Mouse (Mus musculus): Measurements from ENCODE around the gene Sap25. TPM values are rescaled to one million over a fixed set of nuclear protein-coding genes. Genes with fewer than 3 reads are reported as not detected.

Sap25 gene
- total and polyA plus RNA-seq, 2 experiments from 2014 or later: 3.7 to 5.2 TPM

- 93% methylated on average over 10 of the region's 10 CpGs for WGBS
- Histone ChIP-seq H3K9me3 (ENCODE audit: low read length) (no peaks in the 10 kb centered on the region), H3K9ac (replicated peaks; ENCODE audit: low read length) (no peak overlapping the region), H3K4me2 (ENCODE audit: low read depth, low read length) (no peak overlapping the region), H3K4me1 (ENCODE audit: insufficient read depth, low read length) (no peaks in the 10 kb centered on the region), H3K36me3 (ENCODE audit: insufficient read depth, low read length) (peaks cover 7% of the 10 kb centered on the region; the same call in 1 of the 2 replicates), H3K4me3 (ENCODE audit: low read length) (no peak overlapping the region), H3K27me3 (ENCODE audit: insufficient read depth, low read length) (no peaks in the 10 kb centered on the region), H3K27ac (no peak overlapping the region)
- no peak for ATAC-seq
- no peak for TF ChIP-seq CTCF (IDR thresholded peaks at IDR 0.05; ENCODE audit: low read depth)
- DNase-seq (ENCODE audit: low spot score): no peak
Observed at GRCm38 (mm10) chr5:137653366-137653765, 12.2 kb downstream of the Sap25 start.

- Histone ChIP-seq H3K4me3 (ENCODE audit: low read length) (no peak overlapping the region), H3K27me3 (ENCODE audit: insufficient read depth, low read length) (no peaks in the 10 kb centered on the region), H3K9ac (replicated peaks; ENCODE audit: low read length) (no peak overlapping the region), H3K9me3 (ENCODE audit: low read length) (no peaks in the 10 kb centered on the region), H3K36me3 (ENCODE audit: insufficient read depth, low read length) (peaks cover 9% of the 10 kb centered on the region; the same call in 1 of the 2 replicates), H3K4me1 (ENCODE audit: insufficient read depth, low read length) (no peaks in the 10 kb centered on the region), H3K4me2 (ENCODE audit: low read depth, low read length) (no peak overlapping the region), H3K27ac (no peak overlapping the region)
- peak; percentile 53 for DNase-seq (ENCODE audit: low spot score)
- WGBS: 72% methylated on average over 7 of the region's 7 CpGs
- TF ChIP-seq CTCF (IDR thresholded peaks at IDR 0.05; ENCODE audit: low read depth): peak; percentile 70
- no peak for ATAC-seq
Observed at GRCm38 (mm10) chr5:137654746-137655145, 13.6 kb downstream of the Sap25 start.

GRCm38 (mm10) chr5:137656977-137657376 lies 15.8 kb downstream of the Sap25 start:
- no peaks in the 10 kb centered on the region for H3K9me3 ChIP-seq (ENCODE audit: low read length)
- peak; percentile 78 for ATAC-seq
- peaks cover 11% of the 10 kb centered on the region; the same call in 1 of the 2 replicates for H3K36me3 ChIP-seq (ENCODE audit: insufficient read depth, low read length)
- peak; percentile 92 for DNase-seq (ENCODE audit: low spot score)
- H3K27me3 ChIP-seq (ENCODE audit: insufficient read depth, low read length): no peaks in the 10 kb centered on the region
- H3K27ac ChIP-seq: 0 out of 2 replicates have a peak overlapping the region, but pooled peaks have one; percentile 26
- H3K4me1 ChIP-seq (ENCODE audit: insufficient read depth, low read length): no peaks in the 10 kb centered on the region
- peak; percentile 88 for TF ChIP-seq CTCF (IDR thresholded peaks at IDR 0.05; ENCODE audit: low read depth)
- H3K9ac ChIP-seq (replicated peaks; ENCODE audit: low read length): no peak overlapping the region
- H3K4me3 ChIP-seq (ENCODE audit: low read length): no peak overlapping the region
- no peak overlapping the region for H3K4me2 ChIP-seq (ENCODE audit: low read depth, low read length)
- 19% methylated on average over 6 of the region's 6 CpGs for WGBS

GRCm38 (mm10) chr5:137660064-137660688 lies 19.0 kb downstream of the Sap25 start:
- ATAC-seq: no peak
- no peaks in the 10 kb centered on the region for H3K27me3 ChIP-seq (ENCODE audit: insufficient read depth, low read length)
- no peak overlapping the region for H3K9ac ChIP-seq (replicated peaks; ENCODE audit: low read length)
- WGBS: 93% methylated on average over 6 of the region's 6 CpGs
- H3K4me1 ChIP-seq (ENCODE audit: insufficient read depth, low read length): no peaks in the 10 kb centered on the region
- no peak for DNase-seq (ENCODE audit: low spot score)
- peaks cover 31% of the 10 kb centered on the region for H3K36me3 ChIP-seq (ENCODE audit: insufficient read depth, low read length)
- no peak overlapping the region for H3K4me3 ChIP-seq (ENCODE audit: low read length)
- TF ChIP-seq CTCF (IDR thresholded peaks at IDR 0.05; ENCODE audit: low read depth): no peak
- no peak overlapping the region for H3K27ac ChIP-seq
- H3K9me3 ChIP-seq (ENCODE audit: low read length): no peaks in the 10 kb centered on the region
- H3K4me2 ChIP-seq (ENCODE audit: low read depth, low read length): no peak overlapping the region

GRCm38 (mm10) chr5:137663057-137663456 lies 21.9 kb downstream of the Sap25 start:
- H3K36me3 ChIP-seq (ENCODE audit: insufficient read depth, low read length): peaks cover 38% of the 10 kb centered on the region
- DNase-seq (ENCODE audit: low spot score): no peak
- no peak for TF ChIP-seq CTCF (IDR thresholded peaks at IDR 0.05; ENCODE audit: low read depth)
- H3K27ac ChIP-seq: no peak overlapping the region
- no peak overlapping the region for H3K9ac ChIP-seq (replicated peaks; ENCODE audit: low read length)
- ATAC-seq: no peak
- H3K4me1 ChIP-seq (ENCODE audit: insufficient read depth, low read length): no peaks in the 10 kb centered on the region
- no peak overlapping the region for H3K4me2 ChIP-seq (ENCODE audit: low read depth, low read length)
- no peak overlapping the region for H3K4me3 ChIP-seq (ENCODE audit: low read length)
- no peaks in the 10 kb centered on the region for H3K27me3 ChIP-seq (ENCODE audit: insufficient read depth, low read length)
- WGBS: 71% methylated on average over 9 of the region's 9 CpGs
- H3K9me3 ChIP-seq (ENCODE audit: low read length): no peaks in the 10 kb centered on the region

GRCm38 (mm10) chr5:137668971-137669370 lies 27.8 kb downstream of the Sap25 start:
- Histone ChIP-seq H3K27ac (peak overlapping the region; percentile 38; the same call in 1 of the 2 replicates), H3K4me2 (ENCODE audit: low read depth, low read length) (no peak overlapping the region), H3K36me3 (ENCODE audit: insufficient read depth, low read length) (peaks cover 15% of the 10 kb centered on the region; the same call in 1 of the 2 replicates), H3K9me3 (ENCODE audit: low read length) (no peaks in the 10 kb centered on the region), H3K4me1 (ENCODE audit: insufficient read depth, low read length) (no peaks in the 10 kb centered on the region), H3K27me3 (ENCODE audit: insufficient read depth, low read length) (no peaks in the 10 kb centered on the region), H3K9ac (replicated peaks; ENCODE audit: low read length) (no peak overlapping the region), H3K4me3 (ENCODE audit: low read length) (no peak overlapping the region)
- no peak for TF ChIP-seq CTCF (IDR thresholded peaks at IDR 0.05; ENCODE audit: low read depth)
- WGBS: 38% methylated on average over 10 of the region's 10 CpGs
- DNase-seq (ENCODE audit: low spot score): peak; percentile 68
- ATAC-seq: peak; percentile 83

- ATAC-seq (no peak), DNase-seq (ENCODE audit: low spot score) (peak; percentile 25)
- Histone ChIP-seq H3K4me2 (ENCODE audit: low read depth, low read length) (no peak overlapping the region), H3K4me1 (ENCODE audit: insufficient read depth, low read length) (no peaks in the 10 kb centered on the region), H3K36me3 (ENCODE audit: insufficient read depth, low read length) (peaks cover 6% of the 10 kb centered on the region; the same call in 1 of the 2 replicates), H3K27ac (no peak overlapping the region), H3K9ac (replicated peaks; ENCODE audit: low read length) (no peak overlapping the region), H3K4me3 (ENCODE audit: low read length) (no peak overlapping the region), H3K27me3 (ENCODE audit: insufficient read depth, low read length) (no peaks in the 10 kb centered on the region), H3K9me3 (ENCODE audit: low read length) (no peaks in the 10 kb centered on the region)
- TF ChIP-seq CTCF (IDR thresholded peaks at IDR 0.05; ENCODE audit: low read depth): peak; percentile 64
- WGBS: 90% methylated on average over 1 of the region's 1 CpGs
Observed at GRCm38 (mm10) chr5:137670240-137670639, 29.1 kb downstream of the Sap25 start.
